Mouse (Mus musculus) stomach, postnatal 0 days (tissue): Measurements from ENCODE around the gene Zswim3.

ENCODE experiments used
- CTCF ChIP-seq: IDR thresholded peaks from 2 replicates; pipeline ENCODE4 v1.5.1; 2016; ENCODE audit warnings: antibody characterized with exemption, low read depth, mild to moderate bottlenecking, moderate library complexity
- EP300 ChIP-seq: optimal IDR thresholded peaks from 2 replicates; pipeline ENCODE3; 2016; ENCODE audit warnings: antibody characterized with exemption

GRCm38 (mm10) chr2:164829090-164829489, 24.2 kb downstream of the Zswim3 start:
- TF ChIP-seq CTCF (no peak), EP300 (no peak)
